Mouse (Mus musculus) cerebellum, adult 2 months (tissue): Measurements from ENCODE around the gene Ppip5k2.

ENCODE experiments used
- CTCF ChIP-seq: fragments of 200-500 bp; IDR thresholded peaks from 2 replicates; pipeline ENCODE4 v1.5.1; 2011; ENCODE audit warnings: low read depth, mild to moderate bottlenecking, control low read depth, low read length, moderate library complexity, borderline replicate concordance; ENCODE audit not compliant: insufficient read depth
- POLR2A ChIP-seq: fragments of 200-500 bp; IDR thresholded peaks from 2 replicates; pipeline ENCODE4 v1.6.1; 2011; ENCODE audit warnings: low read length, control low read depth, borderline replicate concordance; ENCODE audit not compliant: insufficient read depth

DNA sequence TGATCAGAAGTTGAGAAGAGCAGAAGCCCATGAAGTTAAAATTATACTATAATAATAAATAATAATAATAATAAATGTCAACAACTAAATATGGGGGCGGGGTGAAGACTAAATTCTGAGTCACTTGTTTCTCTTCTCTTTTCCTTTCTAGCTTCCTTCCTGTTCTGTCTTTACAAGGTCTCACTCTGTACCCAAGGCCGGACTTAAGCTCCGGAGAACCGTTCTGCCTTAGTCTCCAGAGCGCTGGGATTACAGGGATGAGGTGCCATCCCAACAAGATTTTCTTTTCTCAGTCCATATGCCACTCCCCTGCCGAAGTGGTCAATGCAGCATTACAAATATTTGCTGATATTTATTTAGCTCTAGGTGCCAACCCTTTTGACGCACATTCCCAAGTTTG is 107.9 kb downstream of the Ppip5k2 start:
- TF ChIP-seq POLR2A (no peak), CTCF (no peak)
